Mouse (Mus musculus) intestine, postnatal 0 days (tissue): ENCODE measurements around the gene Aym1. TPM values are rescaled to one million over a fixed set of nuclear protein-coding genes. Genes with fewer than 3 reads are reported as not detected.

Experiments
- ATAC-seq: fragments of 200-750 bp; cut with Nextera tagmentation; 2 replicates; pipeline ENCODE4 v1.8.0; 2017; ENCODE audit warnings: mild to moderate bottlenecking, moderate TSS enrichment, moderate library complexity
- H3K27ac ChIP-seq: fragments of 300-500 bp; sonication (generic); 2 replicates; pipeline ENCODE4 v1.5.1; 2014; ENCODE audit warnings: mild to moderate bottlenecking, low read depth, low read length, moderate library complexity
- H3K27me3 ChIP-seq: fragments of 300-500 bp; sonication (generic); replicated peaks from 2 replicates; pipeline ENCODE4 v1.6.1; 2014; ENCODE audit warnings: low read length, mixed read lengths; ENCODE audit not compliant: control insufficient read depth, insufficient read depth
- H3K36me3 ChIP-seq: fragments of 300-500 bp; sonication (generic); 2 replicates; pipeline ENCODE4 v1.6.1; 2014; ENCODE audit warnings: mild to moderate bottlenecking, moderate library complexity; ENCODE audit not compliant: control insufficient read depth, insufficient read depth
- H3K4me1 ChIP-seq: fragments of 300-500 bp; sonication (generic); replicated peaks from 2 replicates; pipeline ENCODE4 v1.6.1; 2014; ENCODE audit warnings: antibody characterized with exemption, low read length, mixed read lengths; ENCODE audit not compliant: control insufficient read depth, insufficient read depth
- H3K4me2 ChIP-seq: fragments of 300-500 bp; sonication (generic); replicated peaks from 2 replicates; pipeline ENCODE4 v1.6.1; 2014; ENCODE audit warnings: low read depth, mild to moderate bottlenecking, moderate library complexity
- H3K4me3 ChIP-seq: fragments of 300-500 bp; sonication (generic); 2 replicates; pipeline ENCODE4 v1.5.1; 2014; ENCODE audit warnings: low read depth, low read length
- H3K9ac ChIP-seq: fragments of 300-500 bp; sonication (generic); 2 replicates; pipeline ENCODE4 v1.6.1; 2014; ENCODE audit warnings: mild to moderate bottlenecking, low read depth, low read length
- H3K9me3 ChIP-seq: fragments of 300-500 bp; sonication (generic); 2 replicates; pipeline ENCODE4 v1.6.1; 2016; ENCODE audit warnings: mixed run types; ENCODE audit not compliant: control insufficient read depth
- CTCF ChIP-seq: sonication (generic); IDR thresholded peaks from 2 replicates; pipeline ENCODE4 v1.5.1; 2016; ENCODE audit warnings: low read depth, mild to moderate bottlenecking, control low read depth, antibody characterized with exemption, moderate library complexity
- WGBS: fragments of 180-500 bp; shearing (Covaris S2); extraction: QIAGEN DNeasy Blood & Tissue Kit; methylation state at CpG from one replicate; pipeline ENCODE4 v1.1.7; 2014; 5-methylcytosine and 5-hydroxymethylcytosine counted together
- polyA plus RNA-seq: library from polyadenylated mRNA; unstranded; fragments of >200 nt; fragmentation: Nextera tagmentation; extraction: Ambion mirVana; gene quantifications from 2 replicates; pipeline ENCODE4 v1.2.1, GENCODE M21; 2015

The Aym1 gene
- polyA plus RNA-seq, 1 experiment from 2014 or later: not detected

DNA sequence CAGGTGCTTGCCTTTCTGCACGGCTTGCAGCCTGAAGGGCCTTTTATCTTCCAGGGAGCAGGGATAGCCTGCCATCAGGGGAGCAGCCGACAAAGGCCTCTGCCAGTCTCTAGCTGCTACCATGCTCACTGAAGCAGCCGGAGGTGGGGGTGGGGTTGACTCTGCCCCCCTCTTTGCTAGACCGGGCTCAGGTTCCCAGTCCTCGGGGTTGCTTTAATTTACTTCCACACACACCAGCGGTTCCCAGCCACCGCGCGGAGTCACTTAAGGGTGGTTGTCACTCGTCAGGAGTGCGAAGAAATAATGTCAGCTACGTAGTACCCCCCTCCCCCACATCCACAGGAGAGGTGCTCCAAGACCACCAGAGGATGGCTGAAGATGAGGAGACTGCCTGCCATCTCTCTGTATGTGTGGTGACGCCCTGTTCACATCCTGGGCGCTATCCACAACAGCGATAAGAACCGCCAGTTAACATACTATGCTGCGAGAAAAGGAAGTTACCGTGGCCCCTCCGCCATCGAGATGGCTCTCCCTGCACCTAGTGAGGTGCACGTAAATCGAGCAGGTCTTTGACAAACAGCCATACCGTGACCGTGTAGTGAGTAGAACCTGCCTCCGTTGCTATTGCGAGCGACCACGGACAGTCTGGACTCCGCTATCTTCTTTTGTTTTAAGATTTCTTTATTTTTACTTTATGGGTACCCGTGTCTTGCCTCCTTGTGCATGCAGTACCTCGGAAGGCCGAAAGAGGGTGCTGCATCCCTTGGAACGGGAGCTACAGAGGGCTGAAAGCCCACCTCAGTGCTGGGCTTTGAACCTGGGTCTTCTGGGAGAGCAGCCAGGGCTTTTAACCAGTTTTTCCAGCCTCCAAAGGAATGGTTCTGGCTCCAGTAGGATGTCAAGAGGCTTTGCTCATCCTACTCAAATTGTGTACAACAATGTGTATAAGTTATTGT lies 16.2 kb downstream of the Aym1 start:
- no peak overlapping the region for H3K9ac ChIP-seq
- H3K4me1 ChIP-seq: no peaks in the 10 kb centered on the region
- no peaks in the 10 kb centered on the region for H3K9me3 ChIP-seq
- no peaks in the 10 kb centered on the region for H3K36me3 ChIP-seq
- H3K27me3 ChIP-seq: no peaks in the 10 kb centered on the region
- TF ChIP-seq CTCF: peak; percentile 77
- H3K27ac ChIP-seq: no peak overlapping the region
- WGBS: 10% methylated on average over 33 of the region's 33 CpGs
- 0 out of 2 replicates have a peak overlapping the region, but pooled peaks have one; percentile 9 for H3K4me3 ChIP-seq
- ATAC-seq: no peak
- H3K4me2 ChIP-seq: peak overlapping the region; percentile 30; the same call in 1 of the 2 replicates

DNA sequence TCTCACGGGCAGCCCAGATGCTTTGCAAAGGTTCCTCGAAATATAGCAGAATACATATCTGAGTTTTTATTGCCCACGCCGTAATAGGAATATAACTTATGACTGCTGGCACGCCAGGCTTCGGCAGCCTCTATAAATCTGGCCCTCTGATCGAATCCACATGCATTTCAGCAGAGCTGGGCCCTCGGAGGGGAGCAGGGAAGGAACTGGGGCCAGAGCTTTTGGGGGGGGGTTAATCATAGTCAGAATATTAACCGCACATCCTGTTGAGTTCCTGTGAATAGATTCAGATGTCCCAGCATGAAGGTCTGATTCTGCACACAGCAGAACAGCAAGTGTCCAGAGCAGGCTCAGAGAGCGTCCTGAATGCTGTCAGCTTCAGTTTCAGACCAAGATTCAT lies 17.2 kb downstream of the Aym1 start:
- WGBS: 67% methylated on average over 10 of the region's 10 CpGs
- Histone ChIP-seq H3K4me1 (no peaks in the 10 kb centered on the region), H3K4me3 (no peak overlapping the region), H3K27ac (no peak overlapping the region), H3K27me3 (no peaks in the 10 kb centered on the region), H3K9me3 (no peaks in the 10 kb centered on the region), H3K36me3 (no peaks in the 10 kb centered on the region), H3K9ac (no peak overlapping the region), H3K4me2 (no peak overlapping the region)
- no peak for TF ChIP-seq CTCF
- ATAC-seq: no peak

DNA sequence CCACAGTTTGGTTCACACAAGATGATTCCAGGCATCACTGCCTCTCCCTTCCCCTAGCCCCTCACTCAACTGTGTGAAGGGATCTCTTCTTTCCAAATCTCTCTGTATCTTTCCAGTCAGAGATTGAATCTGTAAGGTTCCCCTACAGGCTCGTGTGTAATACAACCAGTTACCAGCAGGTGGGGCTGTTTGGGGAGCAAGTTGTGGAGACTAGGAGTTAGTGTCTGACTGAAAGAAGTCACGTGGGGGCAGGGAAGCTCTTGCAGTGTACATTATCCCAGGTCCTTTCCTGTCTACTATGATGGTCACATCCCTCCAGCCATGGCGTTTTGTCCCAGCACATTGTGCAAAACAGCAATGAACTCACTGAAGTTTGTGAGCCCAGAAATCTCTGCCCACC lies 18.7 kb downstream of the Aym1 start:
- Histone ChIP-seq H3K9ac (no peak overlapping the region), H3K4me2 (no peak overlapping the region), H3K4me1 (no peaks in the 10 kb centered on the region), H3K27me3 (no peaks in the 10 kb centered on the region), H3K4me3 (no peak overlapping the region), H3K36me3 (no peaks in the 10 kb centered on the region), H3K9me3 (no peaks in the 10 kb centered on the region), H3K27ac (no peak overlapping the region)
- 22% methylated on average over 3 of the region's 3 CpGs for WGBS
- TF ChIP-seq CTCF: peak; percentile 78
- no peak for ATAC-seq

DNA sequence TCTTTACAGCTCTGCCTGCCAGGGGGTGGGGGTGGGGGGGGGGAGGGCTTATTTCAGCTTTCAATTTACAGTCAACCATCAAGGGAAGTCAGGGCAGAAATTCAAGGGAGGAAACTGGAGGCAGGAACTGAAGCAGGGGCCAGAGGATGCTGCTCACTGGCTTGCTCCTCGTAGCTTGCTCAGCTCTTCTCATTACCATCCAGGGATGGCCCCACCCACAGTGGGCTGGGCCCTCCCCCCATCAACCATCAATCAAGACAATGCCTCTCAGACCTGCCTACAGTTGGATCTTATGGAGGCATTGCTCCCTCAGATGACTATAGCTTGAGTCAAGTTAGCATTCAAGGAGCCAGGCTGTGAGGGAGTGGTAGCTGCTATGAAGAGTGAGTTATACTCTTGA lies 19.2 kb downstream of the Aym1 start:
- ATAC-seq: no peak
- no peak overlapping the region for H3K4me3 ChIP-seq
- no peak overlapping the region for H3K4me2 ChIP-seq
- no peaks in the 10 kb centered on the region for H3K9me3 ChIP-seq
- H3K36me3 ChIP-seq: no peaks in the 10 kb centered on the region
- no peak for TF ChIP-seq CTCF
- H3K27ac ChIP-seq: no peak overlapping the region
- no peaks in the 10 kb centered on the region for H3K4me1 ChIP-seq
- H3K27me3 ChIP-seq: no peaks in the 10 kb centered on the region
- H3K9ac ChIP-seq: no peak overlapping the region
- WGBS: 89% methylated on average over 1 of the region's 1 CpGs

DNA sequence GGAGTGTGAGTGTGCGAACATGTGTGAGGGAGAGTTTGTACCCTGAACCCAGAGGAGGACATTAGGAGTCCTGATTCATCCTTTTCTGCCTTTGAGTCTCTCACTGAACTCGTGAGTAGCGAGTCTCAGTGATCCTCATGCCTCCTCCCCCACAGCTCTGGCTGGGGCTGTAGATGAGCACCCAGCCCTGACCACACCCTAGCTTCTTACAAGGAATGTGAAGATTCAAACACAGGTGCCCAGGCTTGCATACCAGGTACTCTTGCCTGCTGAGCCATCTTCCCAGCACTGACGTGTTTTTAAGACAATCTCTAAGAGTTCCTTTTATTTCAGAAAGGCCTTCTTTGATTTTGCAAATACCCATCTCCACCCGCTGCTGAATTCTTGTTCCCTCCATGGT lies 22.3 kb downstream of the Aym1 start:
- Histone ChIP-seq H3K4me2 (no peak overlapping the region), H3K9ac (no peak overlapping the region), H3K9me3 (no peaks in the 10 kb centered on the region), H3K4me1 (no peaks in the 10 kb centered on the region), H3K27me3 (no peaks in the 10 kb centered on the region), H3K36me3 (no peaks in the 10 kb centered on the region), H3K27ac (no peak overlapping the region), H3K4me3 (no peak overlapping the region)
- ATAC-seq: no peak
- WGBS: 60% methylated on average over 5 of the region's 5 CpGs
- TF ChIP-seq CTCF: no peak

DNA sequence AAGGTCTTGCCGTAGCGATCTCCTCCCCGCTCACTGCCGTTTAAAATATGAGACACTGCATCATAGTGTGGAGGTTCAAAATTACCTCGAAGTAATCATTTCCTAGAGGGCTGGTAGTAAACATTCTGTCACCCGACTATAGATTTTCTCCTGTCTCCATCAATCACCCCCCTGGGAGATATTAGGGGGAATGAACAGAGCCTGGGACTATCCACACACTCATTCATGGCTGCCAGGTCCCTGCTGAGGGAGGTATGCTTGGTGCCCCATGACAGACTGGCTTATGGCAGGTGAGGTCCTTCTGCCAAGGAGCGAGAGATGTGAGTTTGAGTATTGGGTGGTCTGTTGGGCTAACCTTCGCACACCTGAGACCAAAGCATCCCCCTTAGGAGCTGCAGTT lies 23.5 kb downstream of the Aym1 start:
- Histone ChIP-seq H3K4me2 (no peak overlapping the region), H3K4me3 (no peak overlapping the region), H3K9ac (no peak overlapping the region), H3K9me3 (no peaks in the 10 kb centered on the region), H3K27ac (no peak overlapping the region), H3K27me3 (no peaks in the 10 kb centered on the region), H3K4me1 (no peaks in the 10 kb centered on the region), H3K36me3 (no peaks in the 10 kb centered on the region)
- no peak for TF ChIP-seq CTCF
- WGBS: 65% methylated on average over 8 of the region's 8 CpGs
- ATAC-seq: no peak
